Mouse (Mus musculus) lung, adult 2 months (tissue): ENCODE data around the gene Ext2.

Source experiments
- CTCF ChIP-seq: fragments of 200-500 bp; IDR thresholded peaks from 2 replicates; pipeline ENCODE4 v1.5.1; 2011; ENCODE audit warnings: mild to moderate bottlenecking, low read length, control low read depth; ENCODE audit not compliant: insufficient read depth
- POLR2A ChIP-seq: fragments of 200-500 bp; IDR thresholded peaks from 2 replicates; pipeline ENCODE4 v1.6.1; 2011; ENCODE audit warnings: low read depth, mild to moderate bottlenecking, control low read depth, low read length, borderline replicate concordance; ENCODE audit errors: extremely low read depth

DNA sequence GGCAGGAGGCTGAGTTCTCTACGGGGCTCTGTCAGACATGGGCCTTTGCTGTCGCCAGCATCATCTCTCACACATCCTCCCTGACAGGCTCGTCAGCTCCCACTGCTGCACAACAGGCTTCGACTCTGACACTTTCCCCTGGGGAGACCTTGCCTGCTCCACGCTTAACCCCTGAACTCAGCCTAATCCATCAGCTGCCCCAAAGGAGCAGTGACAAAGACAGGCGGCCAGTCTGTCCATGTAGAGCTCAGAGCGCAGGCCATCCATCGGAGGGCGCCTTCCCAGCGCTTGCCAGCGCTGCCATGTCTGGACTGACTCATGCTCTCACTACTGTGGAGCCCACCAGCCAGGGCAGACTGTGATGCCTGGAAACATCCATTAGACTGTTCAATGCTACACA, 92.8 kb downstream of the Ext2 start:
- no peak for TF ChIP-seq CTCF
- TF ChIP-seq POLR2A, result no peak
